Mouse (Mus musculus): ENCODE results near the gene Mylk4. TPM values are rescaled to one million over a fixed set of nuclear protein-coding genes. Genes with fewer than 3 reads are reported as not detected.

The Mylk4 gene
- total RNA-seq, 2 experiments from 2014 or later: 0.07 to 0.16 TPM

DNA sequence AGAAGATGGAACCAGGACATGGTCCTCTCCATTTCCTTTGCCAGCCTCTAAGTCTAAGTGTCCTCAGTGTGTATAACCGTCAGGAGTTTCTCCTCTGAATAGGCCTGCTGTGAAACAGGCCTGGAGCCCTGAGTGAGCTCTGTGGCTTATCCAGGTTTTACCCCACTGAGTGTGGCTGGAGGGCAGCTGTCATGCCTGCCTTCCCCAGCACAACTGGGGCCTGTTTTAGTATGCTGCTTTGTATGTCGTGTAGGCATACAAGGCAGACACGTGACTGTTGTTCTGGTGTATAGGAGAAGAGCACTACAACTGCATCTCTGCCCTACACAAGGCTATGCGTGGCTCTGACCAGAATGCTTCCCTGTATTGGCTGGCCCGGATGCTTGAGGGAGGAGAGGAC is 36.2 kb upstream of the Mylk4 start:
- H3K4me3 ChIP-seq: no peak overlapping the region
- intact Hi-C loops (cut with DNase I): no loop called here
- TF ChIP-seq CTCF (IDR thresholded peaks at IDR 0.05): no peak
- no peak for DNase-seq (ENCODE audit: extremely low spot score in 1 of 2, low spot score in 2 of 2)
- no peak overlapping the region for H3K27ac ChIP-seq

DNA sequence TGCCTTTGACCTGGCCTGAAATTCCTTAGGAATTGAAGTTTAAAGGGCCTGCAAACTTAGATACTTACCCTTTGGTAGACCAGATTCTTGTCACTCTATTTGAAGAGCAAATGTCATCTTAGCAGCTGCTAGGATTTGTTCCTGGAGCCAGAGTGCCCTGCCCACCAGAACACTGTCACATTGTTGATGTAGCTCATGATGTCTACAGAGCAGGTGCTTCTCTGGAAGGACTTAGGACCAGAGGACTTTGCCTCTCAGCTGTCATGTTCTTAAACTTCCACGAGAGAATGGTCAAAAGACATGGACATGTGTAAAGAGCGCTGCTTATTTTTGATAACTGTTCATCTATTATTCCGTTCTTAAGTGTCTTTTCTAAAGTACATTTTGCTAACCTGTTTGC is 35.5 kb upstream of the Mylk4 start:
- Histone ChIP-seq H3K4me3 (no peak overlapping the region), H3K27ac (no peak overlapping the region)
- TF ChIP-seq CTCF (IDR thresholded peaks at IDR 0.05): no peak
- DNase-seq (ENCODE audit: extremely low spot score in 1 of 2, low spot score in 2 of 2): no peak
- intact Hi-C loops (cut with DNase I): no loop called here

DNA sequence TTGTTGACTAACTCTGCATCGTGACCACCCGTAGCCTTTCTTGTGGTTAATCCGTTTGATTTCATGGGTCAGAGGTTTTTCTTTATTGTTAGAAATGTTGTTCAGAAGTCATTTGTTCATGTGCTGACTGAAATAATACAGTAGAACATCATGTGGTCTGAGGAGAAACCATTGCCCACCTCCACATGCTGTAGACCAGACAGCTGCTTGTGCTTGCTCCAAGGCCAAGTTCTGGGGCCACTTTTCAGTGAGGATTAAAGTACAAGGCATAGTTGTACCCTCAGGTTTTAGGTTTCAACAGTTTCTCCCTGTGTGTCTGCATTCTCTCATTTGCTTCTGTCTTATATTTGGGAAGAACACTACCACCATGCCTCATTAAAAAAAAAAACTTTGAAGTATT is 23.9 kb upstream of the Mylk4 start:
- Histone ChIP-seq H3K4me3 (no peak overlapping the region), H3K27ac (no peak overlapping the region)
- TF ChIP-seq CTCF (IDR thresholded peaks at IDR 0.05): no peak
- intact Hi-C loops (cut with DNase I): no loop called here
- DNase-seq (ENCODE audit: extremely low spot score in 1 of 2, low spot score in 2 of 2): no peak

DNA sequence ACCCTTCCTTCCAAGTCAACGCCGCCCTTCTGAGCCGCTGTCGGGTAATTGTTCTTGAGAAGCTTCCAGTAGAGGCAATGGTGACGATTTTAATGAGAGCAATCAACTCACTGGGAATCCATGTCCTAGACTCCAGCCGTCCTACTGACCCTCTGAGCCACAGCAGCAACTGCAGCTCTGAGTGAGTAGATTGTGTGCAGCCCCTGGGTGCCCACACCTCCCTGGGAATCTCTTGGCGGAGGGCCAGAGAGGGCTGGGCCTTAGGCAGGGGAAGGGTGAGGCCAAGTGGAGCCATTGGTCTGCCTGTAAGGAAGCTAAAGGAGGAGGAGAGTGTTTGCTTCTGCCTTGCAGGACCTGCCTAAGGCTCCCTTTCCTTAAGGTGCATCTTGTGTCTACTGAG is 23.1 kb upstream of the Mylk4 start:
- Histone ChIP-seq H3K27ac (no peak overlapping the region), H3K4me3 (no peak overlapping the region)
- intact Hi-C loops (cut with DNase I): no loop called here
- TF ChIP-seq CTCF (IDR thresholded peaks at IDR 0.05): no peak
- no peak for DNase-seq (ENCODE audit: extremely low spot score in 1 of 2, low spot score in 2 of 2)

DNA sequence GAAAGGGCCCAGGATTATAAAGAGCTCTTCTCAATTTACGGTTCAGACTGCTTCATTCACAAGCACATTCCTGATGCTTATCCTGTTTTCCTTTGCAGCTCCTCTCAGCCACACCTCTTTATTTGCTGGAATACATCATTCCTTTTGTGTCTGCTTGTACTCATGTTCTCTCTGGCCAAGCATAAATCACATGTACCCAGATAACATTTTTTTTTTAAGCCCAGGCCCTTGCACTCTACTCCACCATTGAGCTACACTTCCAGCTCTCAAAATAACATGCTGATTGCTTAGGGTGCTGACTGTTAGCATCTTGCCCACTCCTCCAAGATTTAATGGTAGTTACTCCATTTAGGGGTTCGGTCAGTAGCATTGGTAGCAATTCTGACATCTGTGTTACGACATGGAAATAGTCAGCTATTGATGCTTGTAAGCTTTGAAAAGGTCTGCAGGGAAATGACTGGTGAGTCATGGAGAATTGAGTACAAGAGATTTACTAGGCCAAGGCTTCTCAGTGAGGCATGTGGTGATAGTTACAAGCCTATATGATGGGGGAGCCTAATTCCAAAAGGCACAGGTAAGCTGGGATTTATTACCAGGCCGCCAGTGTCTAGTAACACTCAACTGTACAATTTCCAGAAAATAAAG is 20.1 kb upstream of the Mylk4 start:
- intact Hi-C loops (cut with DNase I): no loop called here
- no peak overlapping the region for H3K27ac ChIP-seq
- TF ChIP-seq CTCF (IDR thresholded peaks at IDR 0.05): no peak
- peak overlapping the region; percentile 86 for H3K4me3 ChIP-seq
- no peak for DNase-seq (ENCODE audit: extremely low spot score in 1 of 2, low spot score in 2 of 2)

DNA sequence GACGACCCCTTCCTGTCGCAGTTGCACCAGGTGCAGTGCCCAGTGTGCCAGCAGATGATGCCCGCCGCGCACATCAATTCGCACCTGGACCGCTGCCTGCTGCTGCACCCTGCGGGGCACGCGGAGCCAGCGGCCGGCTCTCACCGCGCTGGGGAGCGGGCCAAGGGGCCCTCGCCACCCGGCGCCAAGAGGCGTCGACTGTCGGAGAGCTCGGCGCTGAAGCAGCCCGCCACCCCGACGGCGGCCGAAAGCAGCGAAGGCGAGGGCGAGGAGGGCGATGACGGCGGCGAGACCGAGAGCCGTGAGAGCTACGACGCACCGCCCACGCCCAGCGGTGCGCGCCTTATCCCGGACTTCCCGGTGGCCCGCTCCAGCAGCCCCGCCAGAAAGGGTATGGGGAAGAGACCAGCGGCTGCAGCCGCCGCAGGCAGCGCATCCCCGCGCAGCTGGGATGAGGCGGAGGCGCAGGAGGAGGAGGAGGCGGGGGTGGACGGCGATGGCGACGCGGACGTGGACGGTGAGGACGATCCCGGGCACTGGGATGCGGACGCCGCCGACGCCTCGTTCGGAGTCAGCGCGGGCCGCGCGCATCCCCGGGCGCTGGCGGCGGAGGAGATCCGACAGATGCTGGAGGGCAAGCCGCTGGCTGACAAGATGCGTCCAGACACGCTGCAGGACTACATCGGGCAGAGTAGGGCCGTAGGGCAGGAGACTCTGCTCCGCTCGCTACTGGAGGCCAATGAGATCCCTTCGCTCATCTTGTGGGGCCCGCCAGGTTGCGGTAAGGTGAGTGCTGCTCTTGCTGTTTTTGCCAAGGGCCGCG is 18.7 kb upstream of the Mylk4 start, which contains the start of gene D930007J09Rik:
Gene D930007J09Rik (minus strand): TSS at position 591 of the 823 bp plus-strand sequence.
- no peak for TF ChIP-seq CTCF (IDR thresholded peaks at IDR 0.05)
- Histone ChIP-seq H3K4me3 (peak within 1 kb of the TSS; percentile 86), H3K27ac (peak within 1 kb of the TSS; percentile 93)
- intact Hi-C loops (cut with DNase I): no loop called here
- peak; percentile 60 to 65 for DNase-seq (ENCODE audit: extremely low spot score in 1 of 2, low spot score in 2 of 2)

DNA sequence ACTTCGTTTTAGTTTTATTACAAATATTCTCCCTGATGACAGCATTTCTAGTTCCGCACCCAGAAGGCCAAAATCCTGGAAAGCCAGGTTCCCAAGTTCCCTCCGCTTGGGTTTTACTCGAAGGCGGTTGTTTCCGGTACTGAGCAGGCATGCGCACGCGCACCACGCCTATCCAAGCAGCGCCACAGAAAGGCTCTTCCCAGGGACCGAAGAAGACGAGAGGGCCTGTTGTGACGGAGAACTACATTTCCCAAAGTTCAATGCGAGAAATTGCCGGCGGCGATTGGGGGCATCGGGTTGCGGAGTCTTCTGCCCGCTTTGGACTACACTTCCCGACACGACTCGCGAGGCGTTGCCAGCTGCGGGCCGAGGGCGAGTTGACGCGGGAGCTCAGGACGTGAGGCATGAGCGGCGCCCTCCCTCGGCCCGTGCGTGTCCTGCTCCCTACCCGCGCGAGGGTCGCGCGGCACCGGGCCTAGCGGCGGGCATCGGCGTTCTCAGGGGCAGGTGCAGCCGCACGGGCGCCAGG is 18.0 kb upstream of the Mylk4 start, which contains the start of gene Wrnip1:
Gene Wrnip1 (plus strand): TSS at position 346 of the 529 bp plus-strand sequence.
- intact Hi-C loops (cut with DNase I): no loop called here
- DNase-seq (ENCODE audit: extremely low spot score in 1 of 2, low spot score in 2 of 2): peak; percentile 95 to 97
- TF ChIP-seq CTCF (IDR thresholded peaks at IDR 0.05): peak; percentile 35
- Histone ChIP-seq H3K27ac (peak within 1 kb of the TSS; percentile 93), H3K4me3 (peak within 1 kb of the TSS; percentile 86)

DNA sequence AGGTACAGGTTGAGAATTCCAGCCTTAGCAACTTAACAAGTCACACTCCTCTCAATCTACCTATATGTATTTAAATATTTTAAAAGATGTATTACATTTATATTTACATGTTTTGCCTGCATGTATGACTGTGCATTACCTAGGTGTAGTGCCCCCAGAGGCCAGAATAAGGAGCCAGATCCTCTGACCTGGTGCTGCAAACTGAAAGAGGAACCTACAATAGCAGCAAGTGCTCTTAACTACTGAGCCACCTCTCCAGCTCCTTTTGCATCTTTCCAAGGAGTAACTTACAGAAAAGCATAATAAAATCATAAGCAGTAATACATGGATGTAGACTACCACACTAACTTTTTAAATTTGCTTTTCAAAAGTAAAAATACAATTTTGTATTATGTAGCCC is 17.1 kb upstream of the Mylk4 start:
- Histone ChIP-seq H3K27ac (no peak overlapping the region), H3K4me3 (no peak overlapping the region)
- intact Hi-C loops (cut with DNase I): no loop called here
- TF ChIP-seq CTCF (IDR thresholded peaks at IDR 0.05): peak; percentile 16
- DNase-seq (ENCODE audit: extremely low spot score in 1 of 2, low spot score in 2 of 2): no peak

DNA sequence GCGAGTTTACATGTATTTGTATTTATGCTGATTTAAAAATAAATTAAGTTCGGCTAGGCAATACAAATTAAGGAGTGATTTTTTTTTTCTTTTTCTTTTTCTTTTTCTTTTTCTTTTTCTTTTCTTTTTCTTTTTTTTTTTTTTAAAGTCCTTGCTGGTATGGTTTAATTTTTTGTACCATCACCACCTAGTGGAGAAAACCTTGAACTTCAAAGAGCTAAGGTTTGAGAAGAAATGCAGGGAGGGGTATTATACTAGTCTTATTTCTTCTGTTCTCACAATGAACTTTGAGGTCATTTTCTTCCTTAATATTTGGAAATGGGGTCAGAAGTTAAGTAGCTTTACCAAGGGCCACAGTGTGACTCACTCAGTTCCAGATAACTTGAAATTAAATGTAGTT is 15.4 kb upstream of the Mylk4 start:
- no peak for DNase-seq (ENCODE audit: extremely low spot score in 1 of 2, low spot score in 2 of 2)
- H3K27ac ChIP-seq: no peak overlapping the region
- intact Hi-C loops (cut with DNase I): loop anchor here (5.0 kb wide), 1 partner anchor 1007 kb away; no protein-coding TSS in a partner anchor
- TF ChIP-seq CTCF (IDR thresholded peaks at IDR 0.05): peak; percentile 61
- H3K4me3 ChIP-seq: no peak overlapping the region

DNA sequence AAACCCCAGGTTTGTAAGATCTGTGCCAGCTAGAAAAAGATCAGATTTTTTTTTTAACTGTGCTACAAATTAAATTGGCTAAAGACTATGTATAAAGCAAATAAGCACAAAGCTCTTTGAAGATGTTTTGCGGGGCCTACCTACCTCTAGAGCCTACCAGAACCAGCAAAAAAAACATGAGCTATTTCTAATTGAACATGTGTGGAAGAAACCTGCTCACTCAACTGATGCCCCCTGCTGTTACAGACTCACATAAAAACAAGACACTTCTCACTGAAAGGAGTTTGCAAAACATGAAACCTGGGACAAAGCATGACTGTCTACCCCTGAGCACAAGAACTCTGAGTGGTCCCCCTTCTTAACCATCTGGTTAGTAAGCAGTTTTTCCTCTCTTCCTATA is 13.3 kb upstream of the Mylk4 start:
- intact Hi-C loops (cut with DNase I): loop anchor here (1.0 to 5.0 kb wide), 2 partner anchors 29 to 1005 kb away; no protein-coding TSS in a partner anchor
- TF ChIP-seq CTCF (IDR thresholded peaks at IDR 0.05): peak; percentile 36
- Histone ChIP-seq H3K27ac (no peak overlapping the region), H3K4me3 (no peak overlapping the region)
- DNase-seq (ENCODE audit: extremely low spot score in 1 of 2, low spot score in 2 of 2): no peak

DNA sequence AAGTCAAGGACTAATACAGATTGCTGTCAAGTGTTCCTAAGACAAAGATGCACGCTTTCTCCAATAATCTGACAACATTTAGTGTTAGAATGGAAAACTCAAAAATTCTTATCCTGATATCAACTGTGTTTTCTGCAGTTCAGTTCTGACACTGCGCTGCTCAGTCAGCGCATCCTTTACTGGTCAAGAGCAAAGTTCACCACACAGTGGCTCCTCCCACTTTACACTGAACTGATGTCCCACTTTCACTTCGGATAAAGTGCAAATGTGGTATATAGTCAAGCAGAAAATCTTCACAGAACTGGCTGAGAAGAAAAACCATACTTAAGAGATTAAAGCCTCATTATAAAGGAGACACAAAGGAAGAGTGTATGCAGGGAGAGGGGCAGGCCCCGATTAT is 11.4 kb upstream of the Mylk4 start:
- Histone ChIP-seq H3K27ac (no peak overlapping the region), H3K4me3 (no peak overlapping the region)
- DNase-seq (ENCODE audit: extremely low spot score in 1 of 2, low spot score in 2 of 2): no peak
- TF ChIP-seq CTCF (IDR thresholded peaks at IDR 0.05): no peak
- intact Hi-C loops (cut with DNase I): loop anchor here (5.0 kb wide), 1 partner anchor 1003 kb away; no protein-coding TSS in a partner anchor

DNA sequence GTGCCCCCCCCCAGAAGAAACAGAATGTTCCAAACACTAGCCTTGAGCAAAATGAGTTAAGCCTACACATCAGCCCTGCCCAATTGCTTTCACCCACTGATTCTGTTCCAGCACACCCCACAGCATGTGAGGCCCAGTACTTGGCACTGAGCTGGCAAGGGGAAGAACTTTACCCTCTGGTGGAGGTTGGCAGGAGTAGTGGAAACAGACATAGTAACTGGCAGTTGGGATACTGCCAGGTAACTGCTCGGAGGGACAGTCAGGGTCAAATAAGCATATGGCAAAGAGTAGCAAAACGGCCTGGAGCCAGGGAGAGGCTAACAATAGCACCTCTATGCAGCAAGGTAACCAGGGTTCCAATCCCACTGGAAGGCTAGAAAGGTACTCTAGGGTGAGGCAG is 10.9 kb upstream of the Mylk4 start:
- no peak for TF ChIP-seq CTCF (IDR thresholded peaks at IDR 0.05)
- intact Hi-C loops (cut with DNase I): loop anchor here (5.0 kb wide), 1 partner anchor 1002 kb away; no protein-coding TSS in a partner anchor

More for the DNA sequence above, 10.9 kb upstream of the Mylk4 start:
- H3K4me3 ChIP-seq: no peak overlapping the region
- no peak for DNase-seq (ENCODE audit: extremely low spot score in 1 of 2, low spot score in 2 of 2)
- no peak overlapping the region for H3K27ac ChIP-seq
